Mouse (Mus musculus): ENCODE results near the gene Urod.

Gene Urod

DNA sequence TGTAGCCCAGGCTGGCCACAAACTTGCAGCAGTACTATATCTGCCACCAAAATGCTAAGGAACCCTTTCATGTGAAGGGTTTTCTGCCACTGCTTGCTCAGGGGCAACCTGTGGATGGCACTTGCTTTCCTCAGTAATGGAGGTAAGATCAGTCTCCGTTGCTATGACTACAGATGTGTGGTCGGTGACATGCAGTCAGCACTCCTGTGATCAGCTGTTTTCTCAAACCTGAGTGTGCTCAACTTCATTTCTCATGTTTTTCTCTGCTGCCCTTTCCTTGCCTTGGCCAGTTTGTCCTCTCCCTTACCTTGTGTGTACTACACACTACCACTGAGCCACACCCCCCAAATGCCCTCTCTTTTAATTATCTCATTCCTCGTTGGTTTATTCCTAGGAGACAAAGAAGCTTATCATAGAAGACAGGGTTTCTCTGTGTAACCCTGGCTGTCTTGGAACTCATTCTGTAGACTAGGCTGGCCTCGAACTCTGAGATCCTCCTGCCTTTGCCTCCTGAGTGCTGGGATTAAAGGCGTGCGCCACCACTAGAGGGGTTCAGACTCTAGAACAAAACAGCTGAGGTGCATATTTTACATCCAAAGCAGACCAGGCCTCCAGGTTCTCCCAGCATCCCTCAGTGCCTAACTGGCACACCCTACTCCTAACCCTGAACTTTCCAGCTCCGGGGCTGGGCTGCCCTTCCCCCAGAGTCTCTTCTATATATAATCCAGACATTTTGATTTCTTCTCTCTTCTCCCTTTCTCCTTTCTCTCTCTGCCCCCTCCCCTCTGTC is 11.6 kb upstream of the Urod start:
- no peak for DNase-seq (ENCODE audit: low read depth, low spot score)
- Histone ChIP-seq H3K27me3 (ENCODE audit: control insufficient read depth, insufficient read depth, low read length, poor library complexity, severe bottlenecking) (no peaks in the 10 kb centered on the region), H3K36me3 (ENCODE audit: control insufficient read depth, insufficient read depth, low read length, poor library complexity, severe bottlenecking) (no peaks in the 10 kb centered on the region; the same call in 1 of the 2 replicates)

- H3K36me3 ChIP-seq (ENCODE audit: control insufficient read depth, insufficient read depth, low read length, poor library complexity, severe bottlenecking) = no peaks in the 10 kb centered on the region; the same call in 1 of the 2 replicates
- DNase-seq (ENCODE audit: low read depth, low spot score) = no peak
- no peaks in the 10 kb centered on the region for H3K27me3 ChIP-seq (ENCODE audit: control insufficient read depth, insufficient read depth, low read length, poor library complexity, severe bottlenecking)
These were observed 10.4 kb upstream of the Urod start for GRCm38 (mm10) chr4:117004649-117005048.

DNA sequence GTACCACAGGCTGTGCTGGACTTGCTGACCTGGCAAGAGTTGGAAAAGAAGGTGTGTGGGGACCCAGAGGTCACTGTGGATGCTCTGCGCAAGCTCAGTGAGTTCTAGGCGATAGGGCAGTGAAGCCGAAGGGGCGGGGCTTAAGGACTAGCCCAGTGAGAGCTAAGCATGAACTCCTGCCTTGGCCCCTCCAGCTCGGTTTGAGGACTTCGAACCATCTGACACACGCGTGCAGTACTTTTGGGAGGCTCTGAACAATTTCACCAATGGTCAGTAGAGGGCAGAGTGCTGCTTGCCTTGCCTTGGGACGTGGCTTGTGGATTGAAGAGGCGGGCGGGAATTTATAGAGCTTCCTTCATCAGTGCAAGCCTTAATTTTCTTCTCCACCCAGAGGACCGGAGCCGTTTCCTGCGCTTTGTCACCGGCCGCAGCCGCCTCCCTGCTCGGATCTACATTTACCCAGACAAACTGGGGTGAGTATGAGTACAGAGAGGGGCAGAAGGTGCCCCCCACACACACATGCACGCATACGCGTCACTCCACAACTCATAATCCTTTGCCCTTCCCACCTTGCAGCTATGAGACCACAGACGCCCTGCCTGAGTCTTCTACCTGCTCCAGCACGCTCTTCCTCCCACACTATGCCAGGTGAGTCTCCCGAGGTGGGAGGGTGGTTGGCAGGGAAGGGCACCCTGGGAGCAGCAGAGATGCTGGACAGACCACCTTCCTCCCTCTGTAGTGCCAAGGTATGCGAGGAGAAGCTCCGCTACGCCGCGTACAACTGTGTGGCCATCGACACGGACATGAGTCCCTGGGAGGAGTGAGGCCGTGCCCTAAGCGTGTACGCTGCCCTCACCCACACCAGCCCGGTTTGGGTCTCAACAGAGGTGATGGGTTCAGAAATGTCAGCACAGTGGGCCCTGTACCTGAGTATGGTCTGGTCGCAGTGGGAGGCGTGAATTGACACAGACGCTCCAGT is 8.6 kb upstream of the Urod start:
- DNase-seq (ENCODE audit: low read depth, low spot score) = peak; percentile 61
- no peaks in the 10 kb centered on the region for H3K27me3 ChIP-seq (ENCODE audit: control insufficient read depth, insufficient read depth, low read length, poor library complexity, severe bottlenecking)
- peaks cover 3% of the 10 kb centered on the region for H3K36me3 ChIP-seq (ENCODE audit: control insufficient read depth, insufficient read depth, low read length, poor library complexity, severe bottlenecking)

GRCm38 (mm10) chr4:117001957-117002356 is 7.7 kb upstream of the Urod start:
- DNase-seq (ENCODE audit: low read depth, low spot score) = no peak
- H3K27me3 ChIP-seq (ENCODE audit: control insufficient read depth, insufficient read depth, low read length, poor library complexity, severe bottlenecking) = no peaks in the 10 kb centered on the region
- peaks cover 3% of the 10 kb centered on the region for H3K36me3 ChIP-seq (ENCODE audit: control insufficient read depth, insufficient read depth, low read length, poor library complexity, severe bottlenecking)

GRCm38 (mm10) chr4:116999513-117000154 is 5.4 kb upstream of the Urod start:
- Histone ChIP-seq H3K36me3 (ENCODE audit: control insufficient read depth, insufficient read depth, low read length, poor library complexity, severe bottlenecking) (peaks cover 3% of the 10 kb centered on the region), H3K27me3 (ENCODE audit: control insufficient read depth, insufficient read depth, low read length, poor library complexity, severe bottlenecking) (no peaks in the 10 kb centered on the region)
- no peak for DNase-seq (ENCODE audit: low read depth, low spot score)

DNA sequence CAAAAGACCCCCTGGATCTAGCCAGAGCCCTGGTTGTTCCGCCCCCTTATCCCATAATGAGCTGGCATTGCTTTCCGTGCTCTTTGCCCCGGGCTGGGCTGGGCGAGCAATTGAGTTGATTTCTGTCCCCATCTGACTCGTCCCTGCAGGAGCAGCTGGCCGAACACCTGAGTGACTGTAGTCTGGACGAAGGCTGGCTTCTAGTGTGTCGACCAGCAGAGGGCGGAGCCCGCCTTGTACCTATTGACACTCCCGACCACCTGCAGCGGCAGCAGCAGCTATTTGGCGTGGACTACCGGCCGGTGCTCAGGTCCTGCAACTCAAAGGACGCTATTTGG is 1.6 kb upstream of the Urod start:
- DNase-seq (ENCODE audit: low read depth, low spot score) = peak; percentile 63
- Histone ChIP-seq H3K36me3 (ENCODE audit: control insufficient read depth, insufficient read depth, low read length, poor library complexity, severe bottlenecking) (peaks cover 6% of the 10 kb centered on the region), H3K27me3 (ENCODE audit: control insufficient read depth, insufficient read depth, low read length, poor library complexity, severe bottlenecking) (no peaks in the 10 kb centered on the region)

DNA sequence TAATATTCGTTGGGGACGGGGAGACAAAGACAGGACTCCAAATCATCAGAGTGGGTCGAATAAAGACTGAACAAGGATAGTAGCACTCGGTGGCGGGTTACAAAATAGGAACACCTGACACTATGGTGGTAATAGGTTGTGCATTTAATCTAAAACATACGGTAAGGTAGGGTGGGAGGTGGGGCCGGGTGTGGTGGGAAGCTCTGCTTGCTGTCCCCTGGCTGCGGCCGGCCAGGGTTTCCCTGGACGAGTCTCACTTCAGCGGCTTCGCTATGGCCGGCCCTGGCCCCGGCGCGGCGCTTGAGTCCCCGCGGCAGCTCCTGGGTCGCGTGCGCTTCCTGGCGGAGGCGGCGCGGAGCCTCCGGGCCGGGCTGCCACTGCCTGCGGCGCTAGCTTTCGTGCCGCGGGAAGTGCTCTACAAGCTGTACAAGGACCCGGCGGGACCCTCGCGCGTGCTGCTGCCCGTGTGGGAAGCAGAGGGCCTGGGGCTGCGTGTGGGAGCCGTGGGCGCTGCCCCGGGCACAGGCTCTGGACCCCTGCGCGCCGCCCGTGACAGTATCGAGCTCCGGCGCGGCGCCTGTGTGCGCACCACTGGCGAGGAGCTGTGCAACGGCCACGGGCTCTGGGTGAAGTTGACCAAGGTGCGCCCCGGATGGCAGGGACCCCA is 1.1 kb upstream of the Urod start, which contains the start of gene Hectd3:
Hectd3 (plus strand) TSS at position 187 of the 667 bp plus-strand sequence.
- no peaks in the 10 kb centered on the region for H3K27me3 ChIP-seq (ENCODE audit: control insufficient read depth, insufficient read depth, low read length, poor library complexity, severe bottlenecking)
- H3K36me3 ChIP-seq (ENCODE audit: control insufficient read depth, insufficient read depth, low read length, poor library complexity, severe bottlenecking) = peaks cover 7% of the 10 kb centered on the region

GRCm38 (mm10) chr4:116991366-116991765 is 2.8 kb downstream of the Urod start:
- DNase-seq (ENCODE audit: low read depth, low spot score) = peak; percentile 87

More for the DNA sequence above, 1.1 kb upstream of the Urod start, which contains the start of gene Hectd3:
- DNase-seq (ENCODE audit: low read depth, low spot score) = peak; percentile 71

GRCm38 (mm10) chr4:116989731-116990130 is 4.5 kb downstream of the Urod start:
- peaks cover 3% of the 10 kb centered on the region; the same call in 1 of the 2 replicates for H3K36me3 ChIP-seq (ENCODE audit: control insufficient read depth, insufficient read depth, low read length, poor library complexity, severe bottlenecking)
- H3K27me3 ChIP-seq (ENCODE audit: control insufficient read depth, insufficient read depth, low read length, poor library complexity, severe bottlenecking) = no peaks in the 10 kb centered on the region
- no peak for DNase-seq (ENCODE audit: low read depth, low spot score)

More at GRCm38 (mm10) chr4:116991366-116991765, 2.8 kb downstream of the Urod start:
- H3K27me3 ChIP-seq (ENCODE audit: control insufficient read depth, insufficient read depth, low read length, poor library complexity, severe bottlenecking) = no peaks in the 10 kb centered on the region
- H3K36me3 ChIP-seq (ENCODE audit: control insufficient read depth, insufficient read depth, low read length, poor library complexity, severe bottlenecking) = peaks cover 3% of the 10 kb centered on the region; the same call in 1 of the 2 replicates

GRCm38 (mm10) chr4:116987122-116987456 is 7.1 kb downstream of the Urod start:
- peaks cover 3% of the 10 kb centered on the region; the same call in 1 of the 2 replicates for H3K36me3 ChIP-seq (ENCODE audit: control insufficient read depth, insufficient read depth, low read length, poor library complexity, severe bottlenecking)
- no peak for DNase-seq (ENCODE audit: low read depth, low spot score)
- no peaks in the 10 kb centered on the region for H3K27me3 ChIP-seq (ENCODE audit: control insufficient read depth, insufficient read depth, low read length, poor library complexity, severe bottlenecking)

GRCm38 (mm10) chr4:116986400-116987121 is 7.7 kb downstream of the Urod start:
- DNase-seq (ENCODE audit: low read depth, low spot score) = peak; percentile 62
- no peaks in the 10 kb centered on the region for H3K27me3 ChIP-seq (ENCODE audit: control insufficient read depth, insufficient read depth, low read length, poor library complexity, severe bottlenecking)

GRCm38 (mm10) chr4:116985681-116986080 is 8.5 kb downstream of the Urod start:
- Histone ChIP-seq H3K36me3 (ENCODE audit: control insufficient read depth, insufficient read depth, low read length, poor library complexity, severe bottlenecking) (0 out of 2 replicates have a peak, but pooled peaks cover under 1% of the 10 kb centered on the region), H3K27me3 (ENCODE audit: control insufficient read depth, insufficient read depth, low read length, poor library complexity, severe bottlenecking) (no peaks in the 10 kb centered on the region)

More at GRCm38 (mm10) chr4:116986400-116987121, 7.7 kb downstream of the Urod start:
- H3K36me3 ChIP-seq (ENCODE audit: control insufficient read depth, insufficient read depth, low read length, poor library complexity, severe bottlenecking) = peaks cover 3% of the 10 kb centered on the region; the same call in 1 of the 2 replicates

DNA sequence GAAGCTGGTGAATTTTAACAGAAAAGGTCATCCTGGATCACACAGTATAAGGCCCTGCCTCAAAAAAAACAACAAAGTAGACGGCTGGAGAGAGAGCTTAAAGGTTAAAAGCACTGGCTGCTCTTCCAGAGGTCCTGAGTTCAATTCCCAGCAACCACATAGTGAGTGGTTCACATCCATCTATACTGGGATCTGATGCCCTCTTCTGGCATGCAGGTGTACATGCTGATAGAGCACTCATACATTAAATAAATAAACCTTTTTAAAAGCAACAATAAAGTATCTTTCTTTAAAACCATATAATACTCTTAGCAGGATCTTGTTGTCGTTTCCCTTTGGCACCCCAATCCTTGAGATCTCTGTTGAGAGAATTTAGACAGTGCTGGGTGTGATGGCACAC is 17.7 kb downstream of the Urod start:
- H3K27me3 ChIP-seq (ENCODE audit: control insufficient read depth, insufficient read depth, low read length, poor library complexity, severe bottlenecking) = no peaks in the 10 kb centered on the region

More at GRCm38 (mm10) chr4:116985681-116986080, 8.5 kb downstream of the Urod start:
- no peak for DNase-seq (ENCODE audit: low read depth, low spot score)

More for the DNA sequence above, 17.7 kb downstream of the Urod start:
- H3K36me3 ChIP-seq (ENCODE audit: control insufficient read depth, insufficient read depth, low read length, poor library complexity, severe bottlenecking) = no peaks in the 10 kb centered on the region
- no peak for DNase-seq (ENCODE audit: low read depth, low spot score)

Data from splenic B cell, adult 2 months (primary cell).